Mouse (Mus musculus) forebrain, embryonic 11.5 days (tissue): ENCODE results near the gene Ccdc96. TPM values are rescaled to one million over a fixed set of nuclear protein-coding genes. Genes with fewer than 3 reads are reported as not detected.
A peak's percentile ranks its signal among the peaks of the same experiment; 100 is the strongest.

Source experiments
- ATAC-seq: fragments of 200-750 bp; cut with Nextera tagmentation; replicated peaks from 2 replicates; pipeline ENCODE4 v1.8.0; 2017; ENCODE audit warnings: moderate TSS enrichment; ENCODE audit not compliant: low FRiP score
- DNase-seq: peaks from one replicate; pipeline ENCODE4 v3.0.0-alpha.2; 2017; ENCODE audit warnings: low spot score
- H3K27ac ChIP-seq: fragments of 300-500 bp; sonication (generic); 2 replicates; pipeline ENCODE4 v1.5.1; 2014; ENCODE audit warnings: low read depth, low read length
- H3K27me3 ChIP-seq: fragments of 300-500 bp; sonication (generic); 2 replicates; pipeline ENCODE4 v1.6.1; 2014; ENCODE audit warnings: mild to moderate bottlenecking, low read length, mixed read lengths; ENCODE audit not compliant: control insufficient read depth, insufficient read depth
- H3K36me3 ChIP-seq: fragments of 300-500 bp; sonication (generic); 2 replicates; pipeline ENCODE4 v1.6.1; 2014; ENCODE audit warnings: mild to moderate bottlenecking, low read length, moderate library complexity, mixed read lengths; ENCODE audit not compliant: control insufficient read depth, insufficient read depth
- H3K4me1 ChIP-seq: fragments of 300-500 bp; sonication (generic); replicated peaks from 2 replicates; pipeline ENCODE4 v1.6.1; 2014; ENCODE audit warnings: low read length, mixed read lengths; ENCODE audit not compliant: control insufficient read depth, insufficient read depth
- H3K4me2 ChIP-seq: fragments of 300-500 bp; sonication (generic); 2 replicates; pipeline ENCODE4 v1.6.1; 2014; ENCODE audit warnings: low read depth, mild to moderate bottlenecking, low read length, moderate library complexity, mixed read lengths; ENCODE audit not compliant: severe bottlenecking
- H3K4me3 ChIP-seq: fragments of 300-500 bp; sonication (generic); 2 replicates; pipeline ENCODE4 v1.5.1; 2014; ENCODE audit warnings: low read depth, low read length
- H3K9ac ChIP-seq: fragments of 300-500 bp; sonication (generic); 2 replicates; pipeline ENCODE4 v1.6.1; 2014; ENCODE audit warnings: low read length
- H3K9me3 ChIP-seq: fragments of 300-500 bp; sonication (generic); 2 replicates; pipeline ENCODE4 v1.6.1; 2016; ENCODE audit warnings: low read length, mixed read lengths; ENCODE audit not compliant: control insufficient read depth
- WGBS: fragments of 180-500 bp; shearing (Covaris S2); extraction: QIAGEN DNeasy Blood & Tissue Kit; methylation state at CpG from one replicate; pipeline ENCODE4 v1.1.7; 2014; 5-methylcytosine and 5-hydroxymethylcytosine counted together
- polyA plus RNA-seq: library from polyadenylated mRNA; unstranded; fragments of >200 nt; fragmentation: Nextera tagmentation; extraction: Ambion mirVana; gene quantifications from 2 replicates; pipeline ENCODE4 v1.2.1, GENCODE M21; 2014

The Ccdc96 gene
- polyA plus RNA-seq, 1 experiment from 2014 or later, result 4.2 TPM

DNA sequence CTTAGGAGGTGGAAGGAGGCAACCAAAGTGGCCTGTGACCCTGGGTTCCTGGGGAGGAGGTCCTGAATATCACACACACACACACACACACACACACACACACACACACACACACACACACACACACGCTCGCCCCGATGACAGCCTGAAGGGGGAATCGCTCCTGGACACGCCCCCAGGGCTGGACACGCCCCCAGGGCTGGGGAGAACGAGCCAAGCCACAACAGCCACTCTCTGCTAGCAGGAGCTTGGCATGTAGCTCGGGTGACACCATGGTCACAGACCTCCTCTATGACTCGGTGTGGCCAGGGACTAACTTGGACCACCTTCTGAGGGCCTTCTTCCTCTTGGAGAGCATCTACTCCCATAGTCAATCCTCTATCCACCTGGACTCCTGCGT lies 33.3 kb upstream of the Ccdc96 start:
- Histone ChIP-seq H3K4me3 (no peak overlapping the region), H3K4me1 (no peaks in the 10 kb centered on the region), H3K9ac (no peak overlapping the region), H3K4me2 (no peak overlapping the region), H3K9me3 (no peaks in the 10 kb centered on the region), H3K27ac (no peak overlapping the region), H3K36me3 (no peaks in the 10 kb centered on the region), H3K27me3 (no peaks in the 10 kb centered on the region)
- no peak for ATAC-seq
- WGBS, result 18% methylated on average over 10 of the region's 10 CpGs
- no peak for DNase-seq

- no peak overlapping the region for H3K4me2 ChIP-seq
- no peaks in the 10 kb centered on the region for H3K9me3 ChIP-seq
- WGBS, result 58% methylated on average over 10 of the region's 10 CpGs
- H3K4me3 ChIP-seq, result no peak overlapping the region
- no peak overlapping the region for H3K9ac ChIP-seq
- no peak overlapping the region for H3K27ac ChIP-seq
- no peaks in the 10 kb centered on the region for H3K27me3 ChIP-seq
- H3K36me3 ChIP-seq, result no peaks in the 10 kb centered on the region
- H3K4me1 ChIP-seq, result no peaks in the 10 kb centered on the region
- ATAC-seq (no peak), DNase-seq (no peak)
These were observed 32.5 kb upstream of the Ccdc96 start for GRCm38 (mm10) chr5:36451872-36452389.

GRCm38 (mm10) chr5:36452821-36453220 lies 31.6 kb upstream of the Ccdc96 start:
- no peak for ATAC-seq
- Histone ChIP-seq H3K27ac (no peak overlapping the region), H3K4me1 (no peaks in the 10 kb centered on the region), H3K27me3 (no peaks in the 10 kb centered on the region), H3K9me3 (no peaks in the 10 kb centered on the region), H3K4me3 (no peak overlapping the region), H3K9ac (no peak overlapping the region), H3K4me2 (no peak overlapping the region), H3K36me3 (no peaks in the 10 kb centered on the region)
- DNase-seq, result no peak
- 85% methylated on average over 6 of the region's 6 CpGs for WGBS

DNA sequence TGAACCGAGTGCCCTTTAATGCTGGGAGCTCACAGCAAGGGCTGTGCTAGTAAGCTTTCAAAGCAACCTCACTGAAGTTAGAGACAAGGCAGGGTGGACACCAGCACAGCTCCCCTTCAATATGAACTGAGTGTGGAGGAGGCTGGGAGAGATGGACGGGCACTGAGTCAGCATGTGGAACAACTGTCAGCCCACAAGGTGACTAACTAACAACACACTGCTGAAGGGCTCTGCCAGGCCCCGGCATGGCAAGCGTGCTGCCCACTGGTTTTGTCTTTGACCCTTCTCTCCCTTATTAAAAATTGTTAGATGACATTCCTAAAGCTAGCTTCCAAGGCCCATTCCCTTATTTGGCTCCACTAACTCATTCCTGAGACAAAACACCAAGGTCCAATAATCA lies 26.7 kb upstream of the Ccdc96 start:
- Histone ChIP-seq H3K9ac (no peak overlapping the region), H3K27ac (no peak overlapping the region), H3K4me2 (no peak overlapping the region), H3K9me3 (no peaks in the 10 kb centered on the region), H3K27me3 (peaks cover 4% of the 10 kb centered on the region; the same call in 1 of the 2 replicates), H3K36me3 (no peaks in the 10 kb centered on the region), H3K4me3 (no peak overlapping the region), H3K4me1 (no peaks in the 10 kb centered on the region)
- DNase-seq, result no peak
- ATAC-seq, result no peak
- WGBS, result 85% methylated on average over 4 of the region's 4 CpGs

DNA sequence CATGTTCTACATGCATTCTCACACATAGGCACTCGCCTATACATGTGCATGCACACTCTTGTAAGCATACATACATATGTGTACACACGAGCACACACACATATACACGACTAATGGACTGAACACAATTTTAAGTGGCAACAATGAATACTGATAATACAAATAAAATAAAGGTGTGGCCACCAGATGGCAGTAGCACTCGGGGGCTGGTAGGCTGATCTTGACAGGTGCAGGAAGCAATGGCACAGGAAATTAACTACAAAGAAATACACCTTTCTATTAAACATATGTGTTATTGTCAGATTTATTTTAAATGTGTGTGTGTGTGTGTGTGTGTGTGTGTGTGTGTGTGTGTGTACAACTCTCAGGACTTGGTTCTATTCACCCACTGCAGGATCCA lies 25.5 kb upstream of the Ccdc96 start:
- no peak overlapping the region for H3K9ac ChIP-seq
- ATAC-seq (no peak), DNase-seq (peak; percentile 59)
- no peaks in the 10 kb centered on the region for H3K9me3 ChIP-seq
- H3K36me3 ChIP-seq, result no peaks in the 10 kb centered on the region
- H3K27me3 ChIP-seq, result peaks cover 4% of the 10 kb centered on the region; the same call in 1 of the 2 replicates
- 24% methylated on average over 4 of the region's 4 CpGs for WGBS
- H3K4me3 ChIP-seq, result no peak overlapping the region
- H3K4me2 ChIP-seq, result no peak overlapping the region
- peaks cover 10% of the 10 kb centered on the region; the same call in 1 of the 2 replicates for H3K4me1 ChIP-seq
- no peak overlapping the region for H3K27ac ChIP-seq

DNA sequence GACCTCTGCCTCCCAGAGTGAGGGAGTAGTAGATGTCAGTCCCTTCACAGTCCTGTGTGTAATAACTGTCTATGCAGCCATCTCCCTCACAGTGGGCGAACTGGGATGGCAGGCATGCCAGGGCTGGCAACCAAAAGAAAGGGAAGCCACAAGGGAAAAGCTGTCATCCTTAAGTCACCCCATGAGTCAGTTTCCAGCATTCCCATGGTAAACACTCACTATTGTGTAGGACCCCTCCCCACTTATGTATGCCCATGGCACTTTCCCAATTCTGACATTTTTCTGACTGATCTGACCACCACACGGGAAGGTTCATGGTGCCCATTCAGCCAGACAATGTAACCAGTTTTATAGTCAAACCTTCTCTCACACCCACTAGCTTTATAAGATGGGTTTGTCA lies 23.7 kb upstream of the Ccdc96 start:
- WGBS, result 84% methylated on average over 2 of the region's 2 CpGs
- ATAC-seq, result no peak

DNA sequence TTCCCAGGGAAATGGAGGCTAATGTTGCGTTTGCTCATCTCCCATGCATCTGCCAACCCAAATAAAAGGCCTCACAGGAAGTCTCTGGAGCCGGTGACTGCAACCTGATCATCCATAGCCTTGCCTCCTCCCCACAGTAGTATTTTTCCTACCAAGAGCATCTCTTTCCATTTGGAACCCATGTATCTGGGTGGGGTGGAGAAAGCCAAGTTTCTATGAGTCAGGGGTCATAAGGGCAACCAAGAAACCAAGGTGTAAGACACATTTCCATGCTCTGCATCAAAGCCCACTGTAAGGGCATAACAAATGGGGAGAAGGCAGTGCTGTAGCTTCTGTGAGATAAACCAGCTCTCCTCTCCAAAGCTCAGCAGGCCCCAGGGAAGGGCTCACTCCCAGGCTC lies 23.2 kb upstream of the Ccdc96 start:
- Histone ChIP-seq H3K9me3 (no peaks in the 10 kb centered on the region), H3K27ac (no peak overlapping the region), H3K4me3 (no peak overlapping the region), H3K4me1 (peaks cover 13% of the 10 kb centered on the region; the same call in 1 of the 2 replicates), H3K36me3 (no peaks in the 10 kb centered on the region), H3K27me3 (peaks cover 4% of the 10 kb centered on the region; the same call in 1 of the 2 replicates), H3K4me2 (no peak overlapping the region), H3K9ac (no peak overlapping the region)
- ATAC-seq (no peak), DNase-seq (no peak)
- 84% methylated on average over 2 of the region's 2 CpGs for WGBS

More for the DNA sequence above, 23.7 kb upstream of the Ccdc96 start:
- Histone ChIP-seq H3K27ac (no peak overlapping the region), H3K36me3 (no peaks in the 10 kb centered on the region), H3K27me3 (peaks cover 4% of the 10 kb centered on the region; the same call in 1 of the 2 replicates), H3K4me2 (no peak overlapping the region), H3K9me3 (no peaks in the 10 kb centered on the region), H3K4me3 (no peak overlapping the region), H3K9ac (no peak overlapping the region), H3K4me1 (peaks cover 11% of the 10 kb centered on the region; the same call in 1 of the 2 replicates)
- no peak for DNase-seq

DNA sequence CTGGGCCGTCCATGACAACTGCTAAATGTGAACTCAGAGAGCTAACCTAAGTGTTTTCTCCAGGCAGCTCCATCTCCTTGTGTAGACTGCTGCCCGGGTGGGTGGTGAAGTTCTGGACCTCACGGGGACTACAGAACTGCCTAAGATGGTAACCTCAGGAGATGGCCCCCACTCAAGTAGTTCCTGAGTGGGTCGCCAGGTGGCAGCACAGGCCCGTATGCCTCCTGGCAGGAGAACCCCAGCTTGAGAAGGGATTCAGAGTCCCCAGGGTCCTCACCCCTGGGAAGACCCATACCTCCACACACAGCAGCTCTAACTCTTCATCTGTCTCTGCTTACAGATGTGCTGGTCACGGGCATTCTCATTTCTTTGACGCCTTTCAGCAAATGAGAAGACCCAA lies 21.6 kb upstream of the Ccdc96 start:
- 0 out of 2 replicates have a peak, but pooled peaks have one; percentile 25 for ATAC-seq
- no peaks in the 10 kb centered on the region for H3K36me3 ChIP-seq
- H3K27me3 ChIP-seq, result peaks cover 4% of the 10 kb centered on the region; the same call in 1 of the 2 replicates
- no peak overlapping the region for H3K4me2 ChIP-seq
- WGBS, result 9% methylated on average over 7 of the region's 7 CpGs
- no peak overlapping the region for H3K27ac ChIP-seq
- no peak overlapping the region for H3K4me3 ChIP-seq
- no peaks in the 10 kb centered on the region for H3K9me3 ChIP-seq
- H3K9ac ChIP-seq, result no peak overlapping the region
- peaks cover 13% of the 10 kb centered on the region; the same call in 1 of the 2 replicates for H3K4me1 ChIP-seq
- DNase-seq, result peak; percentile 88

DNA sequence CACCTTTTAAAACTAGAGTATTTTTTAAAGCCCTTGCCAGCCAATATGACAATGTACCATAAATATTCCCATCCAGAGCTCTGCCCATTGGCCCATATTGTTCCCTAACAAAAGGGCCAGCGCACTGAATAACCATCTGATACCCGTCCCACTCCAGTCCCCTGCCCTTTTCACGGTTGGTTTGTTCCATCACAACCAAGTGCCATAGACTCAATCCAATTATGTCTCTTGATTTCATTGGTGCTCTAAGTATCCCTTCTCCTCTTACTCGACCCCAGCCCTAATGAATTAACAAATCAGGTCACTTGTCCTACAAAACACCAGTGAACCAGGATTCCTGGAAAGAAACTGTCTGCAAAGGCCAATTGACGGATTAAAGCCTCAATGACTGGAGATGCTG lies 21.0 kb upstream of the Ccdc96 start:
- no peak overlapping the region for H3K4me2 ChIP-seq
- H3K36me3 ChIP-seq, result no peaks in the 10 kb centered on the region
- H3K27me3 ChIP-seq, result peaks cover 4% of the 10 kb centered on the region; the same call in 1 of the 2 replicates
- ATAC-seq (no peak), DNase-seq (no peak)
- 10% methylated on average over 5 of the region's 5 CpGs for WGBS
- H3K4me3 ChIP-seq, result no peak overlapping the region
- H3K27ac ChIP-seq, result no peak overlapping the region
- no peak overlapping the region for H3K9ac ChIP-seq
- H3K9me3 ChIP-seq, result no peaks in the 10 kb centered on the region
- H3K4me1 ChIP-seq, result peaks cover 13% of the 10 kb centered on the region; the same call in 1 of the 2 replicates
